Mouse (Mus musculus) liver, adult 2 months (tissue): ENCODE measurements at regions not wholly inside any gene's neighbourhood (a gene's known extent, or its start where the extent isn't known, plus 50 kb on each side); places are given as distances from the start of the nearest gene placed in this dataset.

Experiments
- DNase-seq: peaks from one replicate; pipeline ENCODE4 v3.0.0-alpha.2; 2011; ENCODE audit warnings: low read depth, low spot score; ENCODE audit errors: extremely low read depth
- H3K27ac ChIP-seq: fragments of 200-500 bp; replicated peaks from 2 replicates; pipeline ENCODE4 v1.5.1; 2012; ENCODE audit warnings: low read depth, mild to moderate bottlenecking, control low read depth, inconsistent platforms, low read length; ENCODE audit not compliant: insufficient read depth
- H3K27me3 ChIP-seq: fragments of 200-500 bp; 2 replicates; pipeline ENCODE4 v1.6.1; 2012; ENCODE audit warnings: mild to moderate bottlenecking, moderate library complexity, low read length, inconsistent platforms; ENCODE audit not compliant: control insufficient read depth, insufficient read depth
- H3K36me3 ChIP-seq: fragments of 200-500 bp; 2 replicates; pipeline ENCODE4 v1.6.1; 2012; ENCODE audit warnings: low read length, inconsistent platforms; ENCODE audit not compliant: control insufficient read depth, insufficient read depth
- H3K4me1 ChIP-seq: fragments of 200-500 bp; 2 replicates; pipeline ENCODE4 v1.6.1; 2011; ENCODE audit warnings: low read length; ENCODE audit not compliant: control insufficient read depth, insufficient read depth
- H3K4me3 ChIP-seq: fragments of 200-500 bp; 2 replicates; pipeline ENCODE4 v1.5.1; 2011; ENCODE audit warnings: low read depth, mild to moderate bottlenecking, control low read depth, low read length, moderate library complexity; ENCODE audit not compliant: insufficient read depth
- H3K79me2 ChIP-seq: fragments of 200-500 bp; 2 replicates; pipeline ENCODE4 v1.6.1; 2012; ENCODE audit warnings: inconsistent platforms, mild to moderate bottlenecking, low read length, moderate library complexity; ENCODE audit not compliant: control insufficient read depth, insufficient read depth
- H3K9ac ChIP-seq: fragments of 200-500 bp; 2 replicates; pipeline ENCODE4 v1.6.1; 2012; ENCODE audit warnings: low read depth, mild to moderate bottlenecking, control low read depth, inconsistent platforms, low read length
- CTCF ChIP-seq: fragments of 200-500 bp; IDR thresholded peaks from 2 replicates; pipeline ENCODE4 v1.5.1; 2011; ENCODE audit warnings: low read depth, low read length, control low read depth
- POLR2A ChIP-seq: fragments of 200-500 bp; IDR thresholded peaks from 2 replicates; pipeline ENCODE4 v1.6.1; 2011; ENCODE audit warnings: low read length, control low read depth; ENCODE audit not compliant: insufficient read depth; ENCODE audit errors: extremely low read depth
- WGBS: fragments of 180-500 bp; shearing (Covaris S2); methylation state at CpG from one replicate; pipeline ENCODE4 v1.1.7; 2018; 5-methylcytosine and 5-hydroxymethylcytosine counted together

GRCm38 (mm10) chr6:127365651-127366050 is 81.0 kb upstream of the Parp11 start:
- H3K4me3 ChIP-seq, result no peak overlapping the region
- H3K36me3 ChIP-seq, result no peaks in the 10 kb centered on the region
- no peaks in the 10 kb centered on the region for H3K4me1 ChIP-seq
- DNase-seq, result no peak
- TF ChIP-seq CTCF (no peak), POLR2A (no peak)
- H3K27me3 ChIP-seq, result no peaks in the 10 kb centered on the region
- H3K79me2 ChIP-seq, result no peaks in the 10 kb centered on the region
- WGBS, result 65% methylated on average over 2 of the region's 2 CpGs
- no peak overlapping the region for H3K9ac ChIP-seq
- no peak overlapping the region for H3K27ac ChIP-seq

DNA sequence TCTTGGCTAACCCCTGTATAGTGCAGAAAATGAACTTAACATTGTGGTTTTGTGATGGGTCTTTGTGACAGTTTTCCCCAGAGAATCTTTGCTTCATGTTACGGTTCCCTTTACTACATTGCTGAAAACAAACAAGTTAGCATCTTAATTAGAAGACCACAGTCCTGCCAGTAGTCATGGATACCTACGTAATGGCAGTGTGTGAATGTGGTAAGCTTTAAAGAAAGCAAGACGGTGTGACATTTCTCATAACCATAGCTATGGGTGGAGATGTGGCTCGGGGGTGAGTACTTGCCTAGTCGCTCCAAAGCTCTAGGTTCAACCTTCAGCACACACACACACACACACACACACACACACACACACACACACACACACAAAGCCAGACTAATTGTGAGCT is 73.6 kb upstream of the Parp11 start:
- Histone ChIP-seq H3K79me2 (no peaks in the 10 kb centered on the region), H3K9ac (no peak overlapping the region), H3K27me3 (no peaks in the 10 kb centered on the region), H3K27ac (no peak overlapping the region), H3K4me3 (no peak overlapping the region), H3K4me1 (no peaks in the 10 kb centered on the region), H3K36me3 (no peaks in the 10 kb centered on the region)
- WGBS, result 79% methylated on average over 5 of the region's 5 CpGs
- TF ChIP-seq POLR2A, result no peak
- TF ChIP-seq CTCF, result no peak
- no peak for DNase-seq

GRCm38 (mm10) chr6:127373797-127374463 is 72.7 kb upstream of the Parp11 start:
- no peak overlapping the region for H3K9ac ChIP-seq
- H3K27me3 ChIP-seq, result no peaks in the 10 kb centered on the region
- no peak overlapping the region for H3K27ac ChIP-seq
- H3K4me3 ChIP-seq, result no peak overlapping the region
- no peaks in the 10 kb centered on the region for H3K36me3 ChIP-seq
- TF ChIP-seq CTCF, result no peak
- TF ChIP-seq POLR2A, result no peak
- no peak for DNase-seq
- 82% methylated on average over 13 of the region's 13 CpGs for WGBS
- no peaks in the 10 kb centered on the region for H3K79me2 ChIP-seq
- H3K4me1 ChIP-seq, result no peaks in the 10 kb centered on the region

- H3K79me2 ChIP-seq, result no peaks in the 10 kb centered on the region
- no peak overlapping the region for H3K9ac ChIP-seq
- no peaks in the 10 kb centered on the region for H3K4me1 ChIP-seq
- TF ChIP-seq CTCF (no peak), POLR2A (no peak)
- H3K27me3 ChIP-seq, result no peaks in the 10 kb centered on the region
- 53% methylated on average over 12 of the region's 12 CpGs for WGBS
- no peak overlapping the region for H3K4me3 ChIP-seq
- no peaks in the 10 kb centered on the region for H3K36me3 ChIP-seq
- no peak for DNase-seq
- H3K27ac ChIP-seq, result no peak overlapping the region
These were observed 72.0 kb upstream of the Parp11 start for GRCm38 (mm10) chr6:127374464-127375143.

GRCm38 (mm10) chr6:127375144-127375529 is 71.5 kb upstream of the Parp11 start:
- H3K4me1 ChIP-seq, result no peaks in the 10 kb centered on the region
- H3K79me2 ChIP-seq, result no peaks in the 10 kb centered on the region
- H3K36me3 ChIP-seq, result no peaks in the 10 kb centered on the region
- H3K4me3 ChIP-seq, result no peak overlapping the region
- no peak overlapping the region for H3K9ac ChIP-seq
- WGBS, result 83% methylated on average over 2 of the region's 2 CpGs
- DNase-seq, result no peak
- no peaks in the 10 kb centered on the region for H3K27me3 ChIP-seq
- TF ChIP-seq POLR2A, result no peak
- TF ChIP-seq CTCF, result no peak
- no peak overlapping the region for H3K27ac ChIP-seq

DNA sequence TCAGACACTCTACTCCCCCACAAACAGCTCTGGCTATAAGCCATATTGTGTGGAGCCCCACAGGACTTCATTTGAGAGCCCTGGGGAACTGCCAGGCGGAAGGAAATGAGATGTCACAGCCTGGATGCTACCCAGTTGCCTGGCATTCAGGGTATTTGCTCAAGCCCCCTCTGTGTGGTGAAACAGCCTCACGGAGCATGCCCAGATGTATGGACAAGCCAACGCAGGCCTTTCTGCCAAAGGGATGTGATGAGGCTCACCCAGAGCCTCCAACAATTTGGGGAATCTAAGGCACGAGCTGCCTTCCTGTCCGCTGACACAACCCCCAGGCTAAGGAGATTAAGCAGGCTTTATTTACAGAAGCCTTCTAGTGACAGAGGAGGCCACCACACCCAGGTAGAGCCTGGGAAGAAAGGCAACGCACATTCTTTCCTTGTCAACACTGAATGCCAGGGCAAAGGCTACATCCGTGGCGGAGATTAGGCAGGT is 70.9 kb upstream of the Parp11 start:
- Histone ChIP-seq H3K79me2 (no peaks in the 10 kb centered on the region), H3K4me3 (no peak overlapping the region), H3K9ac (no peak overlapping the region), H3K27ac (no peak overlapping the region), H3K4me1 (no peaks in the 10 kb centered on the region), H3K36me3 (no peaks in the 10 kb centered on the region), H3K27me3 (no peaks in the 10 kb centered on the region)
- TF ChIP-seq POLR2A (no peak), CTCF (no peak)
- WGBS, result 48% methylated on average over 8 of the region's 8 CpGs
- no peak for DNase-seq
